Mouse (Mus musculus) CH12.LX (cell line): ENCODE results near the gene Psmb8. TPM values are rescaled to one million over a fixed set of nuclear protein-coding genes. Genes with fewer than 3 reads are reported as not detected.
A peak's percentile ranks its signal among the peaks of the same experiment; 100 is the strongest.

Source experiments
- DNase-seq: peaks from one replicate; pipeline ENCODE4 v3.0.0-alpha.2; 2013; ENCODE audit errors: extremely low read depth
- H3K27ac ChIP-seq: 2 replicates; pipeline ENCODE4 v1.5.1; 2012; ENCODE audit warnings: low read depth, mild to moderate bottlenecking, control low read depth, moderate library complexity; ENCODE audit not compliant: insufficient read depth
- H3K27me3 ChIP-seq: replicated peaks from 2 replicates; pipeline ENCODE3; 2012; ENCODE audit warnings: inconsistent platforms
- H3K36me3 ChIP-seq, 2 experiments: replicated peaks in 1 of 2; 2 replicates each; pipeline versions ENCODE3 to v1.6.1; 2012; ENCODE audit warnings: inconsistent platforms in 1 of 2, low read length in 1 of 2, mild to moderate bottlenecking in 1 of 2, mixed read lengths in 1 of 2, moderate library complexity in 1 of 2; ENCODE audit not compliant: control insufficient read depth in 1 of 2, insufficient read depth in 1 of 2
- H3K4me1 ChIP-seq, 2 experiments: 2 replicates each; pipeline ENCODE4 v1.6.1; 2012; ENCODE audit warnings: inconsistent platforms in 1 of 2, moderate library complexity in 1 of 2; ENCODE audit not compliant: insufficient read depth in 2 of 2, control insufficient read depth in 1 of 2
- H3K4me2 ChIP-seq: 2 replicates; pipeline ENCODE4 v1.6.1; 2012; ENCODE audit warnings: low read depth, mild to moderate bottlenecking, control low read depth; ENCODE audit not compliant: poor library complexity, insufficient read depth, severe bottlenecking
- H3K4me3 ChIP-seq, 3 experiments: fragments of 150-350 bp in 1 of 3; sonication (generic) in 1 of 3; replicated peaks in 1 of 3; 2 replicates each; pipeline versions ENCODE3 to v1.5.1; 2011 to 2012; ENCODE audit warnings: low read depth in 2 of 3, low read length in 2 of 3, mild to moderate bottlenecking in 2 of 3, moderate library complexity in 2 of 3, control low read depth in 1 of 3, improper control_type of control experiment in 1 of 3, inconsistent platforms in 1 of 3, mixed read lengths in 1 of 3; ENCODE audit not compliant: poor library complexity in 1 of 3
- H3K79me2 ChIP-seq: replicated peaks from 2 replicates; pipeline ENCODE4 v1.6.1; 2012; ENCODE audit warnings: mild to moderate bottlenecking, moderate library complexity; ENCODE audit not compliant: control insufficient read depth, poor library complexity, insufficient read depth, severe bottlenecking; ENCODE audit errors: extremely low read depth
- H3K9ac ChIP-seq: 2 replicates; pipeline ENCODE4 v1.6.1; 2012; ENCODE audit warnings: low read depth, mild to moderate bottlenecking, control low read depth, moderate library complexity; ENCODE audit not compliant: insufficient read depth
- H3K9me3 ChIP-seq: replicated peaks from 2 replicates; pipeline ENCODE3; 2012; ENCODE audit warnings: low read length, inconsistent platforms, mixed read lengths
- CHD2 ChIP-seq: IDR thresholded peaks from 2 replicates; pipeline ENCODE4 v1.6.1; 2011; ENCODE audit warnings: low read length, improper control_type of control experiment
- E2F4 ChIP-seq: IDR thresholded peaks from 2 replicates; pipeline ENCODE4 v1.6.1; 2011; ENCODE audit warnings: low read depth, low read length, improper control_type of control experiment; ENCODE audit not compliant: insufficient replicate concordance
- ELF1 ChIP-seq: IDR thresholded peaks from 2 replicates; pipeline ENCODE4 v1.6.1; 2014; ENCODE audit warnings: low read depth, mild to moderate bottlenecking, inconsistent platforms, low read length, improper control_type of control experiment
- ETS1 ChIP-seq: conservative IDR thresholded peaks from 2 replicates; pipeline ENCODE4 v1.6.1; 2012; ENCODE audit warnings: low read depth, mild to moderate bottlenecking, inconsistent platforms, low read length, improper control_type of control experiment, moderate library complexity
- GABPA ChIP-seq: IDR thresholded peaks from 2 replicates; pipeline ENCODE4 v1.6.1; 2012; ENCODE audit warnings: low read depth, low read length, improper control_type of control experiment, inconsistent platforms; ENCODE audit not compliant: insufficient replicate concordance
- IRF4 ChIP-seq: IDR thresholded peaks from 2 replicates; pipeline ENCODE4 v1.6.1; 2014; ENCODE audit warnings: low read depth, mild to moderate bottlenecking, inconsistent platforms, low read length, improper control_type of control experiment
- JUND ChIP-seq: conservative IDR thresholded peaks from 2 replicates; pipeline ENCODE4 v1.6.1; 2011; ENCODE audit warnings: low read depth, low read length, improper control_type of control experiment
- MAFK ChIP-seq: IDR thresholded peaks from 2 replicates; pipeline ENCODE4 v1.6.1; 2011; ENCODE audit warnings: low read length, improper control_type of control experiment; ENCODE audit not compliant: insufficient replicate concordance
- MAX ChIP-seq: IDR thresholded peaks from 2 replicates; pipeline ENCODE4 v1.6.1; 2011; ENCODE audit warnings: low read length, improper control_type of control experiment
- MYC ChIP-seq: IDR thresholded peaks from 2 replicates; pipeline ENCODE4 v1.6.1; 2011; ENCODE audit warnings: low read depth, mild to moderate bottlenecking, improper control_type of control experiment, low read length
- NELFE ChIP-seq: IDR thresholded peaks from 2 replicates; pipeline ENCODE4 v1.6.1; 2011; ENCODE audit warnings: low read depth, low read length, improper control_type of control experiment
- PAX5 ChIP-seq: IDR thresholded peaks from 2 replicates; pipeline ENCODE4 v1.6.1; 2012; ENCODE audit warnings: low read length, inconsistent platforms, mixed read lengths
- POLR2A ChIP-seq: IDR thresholded peaks from 2 replicates; pipeline ENCODE4 v1.6.1; 2011; ENCODE audit warnings: low read depth, mild to moderate bottlenecking, improper control_type of control experiment, low read length
- POLR2AphosphoS2 ChIP-seq: IDR thresholded peaks from 2 replicates; pipeline ENCODE4 v1.6.1; 2011; ENCODE audit warnings: low read depth, low read length, improper control_type of control experiment
- RCOR1 ChIP-seq: conservative IDR thresholded peaks from 2 replicates; pipeline ENCODE4 v1.6.1; 2012; ENCODE audit warnings: low read depth, mild to moderate bottlenecking, inconsistent platforms, low read length, improper control_type of control experiment
- SMC3 ChIP-seq: IDR thresholded peaks from 2 replicates; pipeline ENCODE4 v1.6.1; 2011; ENCODE audit warnings: low read depth, low read length, improper control_type of control experiment
- TBP ChIP-seq: conservative IDR thresholded peaks from 2 replicates; pipeline ENCODE4 v1.6.1; 2011; ENCODE audit warnings: low read depth, low read length, improper control_type of control experiment
- TCF12 ChIP-seq: IDR thresholded peaks from 2 replicates; pipeline ENCODE4 v1.6.1; 2014; ENCODE audit warnings: low read depth, mild to moderate bottlenecking, inconsistent platforms, low read length, improper control_type of control experiment
- ZC3H11A ChIP-seq: IDR thresholded peaks from 2 replicates; pipeline ENCODE4 v1.6.1; 2012; ENCODE audit warnings: low read depth, mild to moderate bottlenecking, inconsistent platforms, low read length, improper control_type of control experiment
- ZKSCAN1 ChIP-seq: IDR thresholded peaks from 2 replicates; pipeline ENCODE4 v1.6.1; 2012; ENCODE audit warnings: low read depth, inconsistent platforms, low read length, improper control_type of control experiment, borderline replicate concordance
- ZMIZ1 ChIP-seq: IDR thresholded peaks from 2 replicates; pipeline ENCODE4 v1.6.1; 2012; ENCODE audit warnings: low read depth, mild to moderate bottlenecking, inconsistent platforms, low read length, improper control_type of control experiment
- ZNF384 ChIP-seq: IDR thresholded peaks from 2 replicates; pipeline ENCODE4 v1.6.1; 2012; ENCODE audit warnings: low read depth, low read length, improper control_type of control experiment, inconsistent platforms
- dilution Hi-C: fragments of 300-500 bp; cut with MboI; formaldehyde crosslinking; loops from 2 replicates; pipeline ENCODE4 v1.14.3; 2020; ENCODE audit warnings: low sequenced_read_pairs; ENCODE audit not compliant: extremely low pct_unique_long_range_greater_than_20kb, extremely low pct_ligation_motif_present
- in situ Hi-C: fragments of 300-500 bp; cut with MboI; formaldehyde crosslinking; loops from 3 replicates; pipeline ENCODE4 v1.14.3; 2019; ENCODE audit warnings: low sequenced_read_pairs, low pct_ligation_motif_present, low pct_unique_long_range_greater_than_20kb, mixed read lengths
- polyA plus RNA-seq: library from polyadenylated mRNA; unstranded; fragments of >175 nt; gene quantifications from 2 replicates; pipeline ENCODE4 v1.2.1, GENCODE M21; 2012; ENCODE audit warnings: low read depth; ENCODE audit not compliant: insufficient read length
- total RNA-seq, 2 experiments: library from RNA; depleted of rRNA; stranded (reverse); fragments of 300-350 nt in 1 of 2; fragments of >200 nt in 1 of 2; gene quantifications; 2 replicates each; pipeline ENCODE4 v1.2.3; 2012 to 2014

The Psmb8 gene
- total and polyA plus RNA-seq, 3 experiments: 652 to 989 (median 857) TPM

DNA sequence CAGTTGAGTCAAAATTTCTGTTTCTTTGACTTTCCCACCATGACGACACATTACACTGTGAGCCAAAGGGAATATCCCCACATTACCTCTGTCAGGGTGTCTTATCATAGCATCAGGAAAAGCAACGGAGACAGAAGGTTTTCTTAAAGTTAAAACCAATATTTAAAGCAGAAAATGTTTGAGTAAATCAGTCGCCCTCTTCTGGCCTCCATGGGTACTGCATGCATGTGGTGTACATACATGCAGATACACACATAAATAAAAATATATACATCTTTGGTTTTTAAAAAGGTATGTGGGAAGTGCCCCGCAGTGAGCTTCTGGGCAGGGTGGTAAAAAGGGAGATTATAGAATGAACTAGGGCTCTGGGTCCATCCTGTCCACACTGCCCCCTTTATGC, 20.3 kb upstream of the Psmb8 start:
- dilution Hi-C loops: no loop called here

DNA sequence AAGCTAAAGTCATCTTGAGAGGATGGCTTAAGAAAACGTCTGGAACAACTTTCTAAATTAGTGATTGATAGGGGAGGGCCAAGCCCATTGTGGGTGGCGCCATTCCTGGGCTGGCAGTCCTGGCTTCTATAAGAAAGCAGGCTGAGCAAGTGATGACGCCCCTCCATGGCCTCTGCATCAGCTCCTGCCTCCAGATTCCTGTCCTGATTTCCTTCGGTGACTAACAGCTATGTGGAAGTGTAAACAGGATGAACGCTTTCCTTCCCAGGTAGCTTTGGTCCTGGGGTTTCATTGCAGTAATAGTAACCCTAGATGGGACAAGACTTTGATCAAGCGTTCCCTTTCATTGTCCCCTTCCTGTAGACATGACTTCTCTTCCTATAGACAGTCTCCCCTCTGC, 18.5 kb upstream of the Psmb8 start:
- Histone ChIP-seq H3K9ac (peak overlapping the region; percentile 43), H3K9me3 (peaks cover 4% of the 10 kb centered on the region), H3K4me2 (peak overlapping the region; percentile 51; the same call in 1 of the 2 replicates), H3K4me1 (peaks cover 17 to 54% of the 10 kb centered on the region in 2 experiments), H3K27ac (peak overlapping the region; percentile 97), H3K27me3 (no peaks in the 10 kb centered on the region), H3K36me3 (peaks cover 20 to 31% of the 10 kb centered on the region in 2 experiments), H3K79me2 (peaks cover 13% of the 10 kb centered on the region)
- in situ Hi-C loops (loop anchor here (5.0 kb wide), 1 partner anchor 33 kb away; no protein-coding TSS in a partner anchor), dilution Hi-C loops (no loop called here)
- DNase-seq: no peak
- TF ChIP-seq POLR2A: peak; percentile 52; the same call in 1 of the 2 replicates
- 0 out of 2 replicates have a peak, but pooled peaks have one; percentile 12 for TF ChIP-seq ETS1
- TF ChIP-seq PAX5: no peak
- TF ChIP-seq ZC3H11A: no peak
- TF ChIP-seq TBP: 0 out of 2 replicates have a peak, but pooled peaks have one; percentile 51
- no peak for TF ChIP-seq NELFE
- TF ChIP-seq, all 38 proteins: peak for 3
- H3K4me3 ChIP-seq: peak overlapping the region in 1 of 3 experiments; percentile 4

More for the DNA sequence above, 20.3 kb upstream of the Psmb8 start:
- no peaks in the 10 kb centered on the region for H3K79me2 ChIP-seq
- H3K4me1 ChIP-seq: peaks cover 10 to 50% of the 10 kb centered on the region in 2 experiments
- H3K4me3 ChIP-seq: no peak overlapping the region
- H3K9ac ChIP-seq: no peak overlapping the region
- no peak overlapping the region for H3K4me2 ChIP-seq
- no peak for DNase-seq
- H3K27ac ChIP-seq: no peak overlapping the region
- peaks cover 6 to 13% of the 10 kb centered on the region in 2 experiments for H3K36me3 ChIP-seq
- no peak for TF ChIP-seq POLR2AphosphoS2
- no peak for TF ChIP-seq ETS1
- no peak for TF ChIP-seq RCOR1
- no peak for TF ChIP-seq MAFK
- in situ Hi-C loops: loop anchor here (5.0 kb wide), 1 partner anchor 35 kb away; no protein-coding TSS in a partner anchor
- no peaks in the 10 kb centered on the region for H3K27me3 ChIP-seq
- H3K9me3 ChIP-seq: peaks cover 10% of the 10 kb centered on the region

DNA sequence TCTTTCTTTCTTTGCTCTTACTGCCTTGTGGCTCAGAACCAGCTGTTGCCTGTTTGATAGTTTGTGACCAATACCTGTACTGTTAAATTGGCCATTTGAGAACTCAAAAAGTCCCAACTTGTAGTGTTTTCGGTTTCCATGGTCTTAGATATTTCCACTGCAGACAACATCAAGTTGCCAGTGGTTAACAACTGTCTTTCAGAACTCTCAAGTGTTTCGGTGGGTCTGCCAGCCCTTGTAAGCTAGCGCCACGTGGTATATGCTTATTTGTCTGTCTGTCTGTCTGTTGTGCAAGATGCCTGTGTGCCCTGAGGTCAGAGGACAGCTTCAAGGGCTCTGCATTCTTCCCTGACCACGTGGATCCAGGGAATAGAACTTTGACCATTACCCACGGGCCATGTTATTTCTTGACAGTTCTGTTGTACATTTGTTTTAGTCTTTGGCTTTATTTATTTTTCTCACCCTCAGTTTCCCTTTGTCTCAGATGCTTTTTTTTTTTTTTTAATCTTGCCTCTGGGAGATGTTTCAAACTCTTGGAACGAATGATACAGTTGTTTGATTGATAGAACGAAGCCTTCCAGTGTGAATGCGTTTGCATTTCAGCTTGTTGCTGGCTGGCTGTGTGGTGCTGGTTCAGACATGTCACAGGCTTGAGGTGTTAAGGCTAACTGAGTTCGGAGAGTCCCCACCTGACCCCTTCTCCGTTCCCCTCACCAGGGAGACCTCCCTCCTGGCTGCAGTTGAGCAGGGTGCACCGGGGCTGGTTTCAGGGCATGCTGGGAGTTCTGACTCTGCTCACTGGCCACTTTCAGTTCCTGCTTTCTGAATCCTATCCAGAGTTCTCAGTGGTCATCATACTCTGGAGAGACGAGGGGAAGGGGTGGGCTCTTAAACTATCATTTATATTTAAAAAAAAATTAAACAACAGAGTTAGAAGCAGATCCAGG, 17.3 kb upstream of the Psmb8 start:
- Histone ChIP-seq H3K36me3 (peaks cover 27 to 38% of the 10 kb centered on the region in 2 experiments), H3K4me2 (peak overlapping the region; percentile 85), H3K4me3 (no peak overlapping the region), H3K9ac (peak overlapping the region; percentile 41), H3K27me3 (no peaks in the 10 kb centered on the region), H3K9me3 (peaks cover 4% of the 10 kb centered on the region), H3K4me1 (peaks cover 17 to 56% of the 10 kb centered on the region in 2 experiments; a peak in 3 of 4 replicates), H3K79me2 (peaks cover 25% of the 10 kb centered on the region), H3K27ac (peak overlapping the region; percentile 97)
- dilution Hi-C loops: no loop called here
- DNase-seq: peak; percentile 81
- in situ Hi-C loops: loop anchor here (5.0 kb wide), 1 partner anchor 32 kb away; no protein-coding TSS in a partner anchor
- no peak for TF ChIP-seq ZKSCAN1
- TF ChIP-seq GABPA: no peak
- peak; percentile 82; the same call in 1 of the 2 replicates for TF ChIP-seq JUND
- TF ChIP-seq ETS1: peak; percentile 84
- peak; percentile 99 for TF ChIP-seq MYC
- TF ChIP-seq ZNF384: peak; percentile 63
- peak; percentile 74 for TF ChIP-seq CHD2
- 0 out of 2 replicates have a peak, but pooled peaks have one; percentile 48 for TF ChIP-seq ZMIZ1
- peak; percentile 76 for TF ChIP-seq RCOR1
- TF ChIP-seq MAX: peak; percentile 99
- peak; percentile 93 for TF ChIP-seq TCF12
- peak; percentile 100 for TF ChIP-seq IRF4
- 0 out of 2 replicates have a peak, but pooled peaks have one; percentile 49 for TF ChIP-seq E2F4
- peak; percentile 41; the same call in 1 of the 2 replicates for TF ChIP-seq ELF1
- no peak for TF ChIP-seq SMC3
